Mouse (Mus musculus) MEL (cell line): ENCODE data around the gene Atpaf1.

Experiments
- CTCF ChIP-seq, 3 experiments: IDR thresholded peaks in 2 of 3; conservative IDR thresholded peaks in 1 of 3; 2 replicates each; pipeline ENCODE4 v1.5.1; 2011 to 2012; ENCODE audit warnings: low read length in 3 of 3, low read depth in 2 of 3, mild to moderate bottlenecking in 2 of 3, improper control_type of control experiment in 1 of 3, inconsistent platforms in 1 of 3, mixed read lengths in 1 of 3, moderate library complexity in 1 of 3; ENCODE audit not compliant: control insufficient read depth in 1 of 3, insufficient read depth in 1 of 3, poor library complexity in 1 of 3, severe bottlenecking in 1 of 3
- HCFC1 ChIP-seq: IDR thresholded peaks from 2 replicates; pipeline ENCODE4 v1.6.1; 2012; ENCODE audit warnings: low read depth, mild to moderate bottlenecking, inconsistent platforms, low read length, improper control_type of control experiment, moderate library complexity

GRCm38 (mm10) chr4:115827066-115827465 is 42.5 kb downstream of the Atpaf1 start:
- TF ChIP-seq CTCF (IDR thresholded peaks at IDR 0.05 in 2 of 3, conservative IDR thresholded peaks at IDR 0.05 in 1 of 3; ENCODE audit: control insufficient read depth in 1 of 3, insufficient read depth in 1 of 3, low read depth in 2 of 3, low read length in 3 of 3, poor library complexity in 1 of 3, severe bottlenecking in 1 of 3) (no peak), HCFC1 (no peak)
